Mouse (Mus musculus): ENCODE results near the gene Cadps.
A peak's percentile ranks its signal among the peaks of the same experiment; 100 is the strongest.
"Not testable (repeated sequence)": the region's sequence is repeated elsewhere in the genome, so short reads cannot be mapped to it uniquely, and the experiment has no call there.

Gene Cadps

DNA sequence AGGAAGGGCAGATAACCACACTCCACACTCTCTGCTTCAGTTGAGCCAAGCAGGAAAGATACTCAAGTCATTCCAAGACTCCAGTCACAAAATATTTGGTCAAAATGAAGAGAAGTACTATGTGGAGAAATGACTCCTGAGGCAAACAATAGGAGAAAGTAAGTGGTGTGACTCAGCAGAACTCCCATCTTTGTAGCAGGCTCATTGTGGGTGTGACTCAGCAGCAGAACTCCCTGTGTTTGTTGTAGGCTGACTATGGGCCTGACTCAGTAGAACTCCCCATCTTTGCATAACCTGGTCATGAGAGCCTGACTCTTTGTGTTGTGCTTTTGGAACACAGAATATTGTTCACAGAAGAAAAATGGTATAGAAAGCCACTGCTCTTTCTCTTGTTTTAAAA, 231.1 kb downstream of the Cadps start:
- no peak for DNase-seq (ENCODE audit: low spot score in 2 of 2)

DNA sequence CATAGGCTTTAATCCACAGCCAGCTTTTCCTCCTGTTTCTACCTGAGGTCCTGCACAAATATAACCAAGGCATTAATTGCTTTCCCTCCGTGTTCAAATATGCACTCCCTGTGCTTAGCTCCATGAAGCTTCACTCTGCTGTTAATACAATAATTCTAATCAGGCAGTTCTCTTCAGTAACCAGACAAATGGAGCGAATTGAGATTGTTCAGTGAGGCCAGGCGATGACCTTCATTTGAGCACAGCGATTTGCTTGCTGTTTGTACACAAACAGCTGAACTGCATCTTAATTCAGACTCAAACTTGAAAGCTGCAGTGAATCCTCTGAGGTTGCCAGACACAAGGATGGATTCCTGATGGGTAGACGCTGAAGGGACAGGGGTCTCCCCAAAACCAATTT, 239.3 kb downstream of the Cadps start:
- DNase-seq (ENCODE audit: low spot score in 2 of 2) = no peak

DNA sequence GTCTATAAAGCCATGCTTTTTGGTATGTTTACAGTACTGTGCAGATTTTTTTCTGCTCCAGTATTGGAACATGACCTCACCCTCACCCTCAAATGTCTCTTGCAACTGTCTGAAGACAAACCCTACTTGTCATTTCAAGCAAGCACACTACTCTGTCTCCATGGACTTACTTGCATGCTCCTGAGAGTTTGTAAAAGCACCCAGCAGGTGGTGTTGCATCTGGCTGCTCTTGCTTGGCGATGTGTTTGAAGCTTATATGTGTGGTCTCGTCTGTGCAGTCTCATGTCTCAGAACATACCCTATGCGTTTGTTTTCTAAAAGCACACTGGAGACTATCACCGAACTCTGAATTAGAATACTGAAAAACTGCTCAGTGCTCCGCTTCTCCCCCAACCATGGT, 241.2 kb downstream of the Cadps start:
- no peak for DNase-seq (ENCODE audit: low spot score in 2 of 2)

DNA sequence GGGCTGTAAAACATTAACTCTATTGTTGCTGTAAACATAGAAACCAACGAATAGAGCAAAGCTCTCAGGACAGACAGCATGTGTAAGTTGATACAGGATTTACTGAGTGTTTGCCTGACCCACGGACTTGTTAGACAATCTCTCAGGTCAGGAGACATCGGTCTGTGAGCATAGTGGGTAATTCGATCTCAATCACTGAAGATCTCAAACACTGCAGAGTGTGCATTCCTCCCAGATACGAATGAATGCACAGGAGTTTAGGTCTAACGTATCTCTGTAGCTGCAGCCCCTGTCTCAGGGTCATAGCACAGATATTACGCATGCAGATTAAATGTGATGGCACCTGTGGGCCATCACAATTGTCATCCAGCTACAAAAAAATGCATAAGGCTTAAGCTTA, 242.1 kb downstream of the Cadps start:
- DNase-seq (ENCODE audit: low spot score in 2 of 2) = no peak

DNA sequence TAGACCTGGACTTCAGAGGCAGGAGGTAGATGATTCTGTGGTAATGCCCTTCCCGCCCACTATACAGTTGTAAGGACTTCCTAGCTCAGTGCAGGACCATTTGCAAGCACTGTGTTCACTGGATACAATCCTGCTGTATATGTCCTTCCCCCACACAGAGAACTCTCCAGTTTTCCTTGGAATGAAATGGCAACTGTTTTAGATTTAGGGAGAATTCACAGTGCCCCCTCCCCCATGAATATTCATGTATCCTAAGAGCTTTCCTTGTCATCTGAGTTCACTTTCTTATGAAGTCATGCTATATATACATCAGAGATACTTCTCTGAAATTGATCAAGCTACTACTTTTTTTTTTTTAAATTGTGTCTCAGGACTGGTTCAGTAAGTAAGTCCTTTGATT, 244.7 kb downstream of the Cadps start:
- no peak for DNase-seq (ENCODE audit: low spot score in 2 of 2)

DNA sequence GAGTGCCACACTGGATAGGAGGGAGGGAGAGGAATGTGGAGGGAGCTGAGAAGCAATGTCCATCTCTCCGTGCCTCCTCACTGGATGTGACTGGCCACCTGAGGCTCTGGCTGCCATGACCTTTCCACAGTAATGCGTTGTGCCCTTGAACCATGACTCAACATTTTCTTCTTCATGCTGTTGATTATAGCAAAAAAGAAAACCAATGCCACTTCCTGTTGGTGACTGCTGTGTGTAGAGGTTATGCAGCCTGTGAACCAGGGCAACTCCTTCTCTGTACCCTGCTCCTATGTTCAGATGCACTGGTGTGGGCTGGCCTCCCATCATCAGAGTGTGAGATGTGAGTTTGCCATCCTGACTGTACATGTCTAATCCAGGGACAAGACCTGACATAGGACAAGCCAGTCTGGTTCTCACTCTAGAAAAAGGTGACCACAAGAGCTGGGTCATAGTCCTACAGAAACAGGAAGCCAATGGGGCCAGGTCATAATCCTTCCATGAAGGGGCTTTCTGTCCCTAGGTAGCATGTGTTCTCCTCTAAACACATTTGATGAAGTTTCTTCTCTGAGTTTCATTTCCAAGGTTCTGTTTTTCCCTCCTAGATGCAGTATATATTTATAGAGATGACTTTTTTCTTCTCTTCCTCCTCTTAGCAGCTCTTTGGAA, 245.3 kb downstream of the Cadps start:
- DNase-seq (ENCODE audit: low spot score in 2 of 2) = no peak

DNA sequence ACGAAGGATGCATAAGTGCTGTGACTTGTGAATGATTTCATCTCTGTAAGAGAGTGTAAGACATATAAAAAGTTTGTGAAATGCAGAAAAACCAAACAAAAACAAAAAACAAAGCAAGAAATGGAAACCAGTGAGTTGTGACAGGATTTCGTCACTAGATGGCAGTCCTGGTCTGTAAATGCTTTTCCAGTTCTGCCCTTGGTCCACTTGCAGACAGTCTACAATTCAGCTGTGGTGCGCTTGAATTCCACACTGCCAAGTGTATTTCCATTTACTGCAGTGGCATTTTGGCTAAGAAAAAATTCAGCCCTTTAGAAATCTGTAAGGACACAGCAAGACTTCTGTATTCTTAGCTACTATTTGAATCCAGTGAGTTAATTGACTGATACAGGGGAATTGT, 247.8 kb downstream of the Cadps start:
- DNase-seq (ENCODE audit: low spot score in 2 of 2) = peak in 1 of 2 experiments; percentile 61

DNA sequence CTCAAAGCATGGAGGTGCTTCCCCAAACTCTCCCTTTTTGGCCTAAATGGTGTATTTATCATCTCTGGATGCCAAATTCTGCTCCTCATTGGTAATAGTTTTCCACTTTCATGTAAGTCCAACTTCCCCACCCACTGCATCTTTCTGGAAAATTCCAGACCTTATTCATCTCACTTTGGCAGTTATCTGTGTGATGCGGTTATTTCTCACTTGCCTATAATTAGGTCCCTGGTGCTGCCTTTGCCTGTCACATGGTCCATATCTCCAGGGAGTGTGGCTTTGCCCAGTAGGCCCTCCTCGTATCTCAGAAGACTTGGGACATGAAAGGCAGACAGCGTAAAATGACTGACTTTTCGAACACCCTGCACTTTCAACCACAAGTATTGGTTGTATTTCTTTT, 248.5 kb downstream of the Cadps start:
- peak in 1 of 2 experiments; percentile 47 for DNase-seq (ENCODE audit: low spot score in 2 of 2)

DNA sequence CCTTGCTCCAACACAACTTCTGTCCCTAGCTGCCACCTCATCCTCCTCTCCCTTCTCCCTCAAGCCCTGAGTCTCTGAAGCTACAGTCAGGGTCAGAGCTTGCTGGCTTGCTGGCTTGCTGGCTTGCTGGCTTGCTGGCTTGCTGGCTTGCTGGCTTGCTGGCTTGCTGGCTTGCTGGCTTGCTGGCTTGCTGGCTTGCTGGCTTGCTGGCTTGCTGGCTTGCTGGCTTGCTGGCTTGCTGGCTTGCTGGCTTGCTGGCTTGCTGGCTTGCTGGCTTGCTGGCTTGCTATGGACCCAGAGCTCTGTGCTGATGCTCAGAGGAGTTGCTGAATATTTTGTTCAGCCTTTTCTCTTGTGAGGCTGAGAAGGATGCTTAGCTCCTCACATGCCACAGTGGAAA, 261.1 kb downstream of the Cadps start:
- DNase-seq (ENCODE audit: low spot score in 2 of 2) = not testable (repeated sequence)

DNA sequence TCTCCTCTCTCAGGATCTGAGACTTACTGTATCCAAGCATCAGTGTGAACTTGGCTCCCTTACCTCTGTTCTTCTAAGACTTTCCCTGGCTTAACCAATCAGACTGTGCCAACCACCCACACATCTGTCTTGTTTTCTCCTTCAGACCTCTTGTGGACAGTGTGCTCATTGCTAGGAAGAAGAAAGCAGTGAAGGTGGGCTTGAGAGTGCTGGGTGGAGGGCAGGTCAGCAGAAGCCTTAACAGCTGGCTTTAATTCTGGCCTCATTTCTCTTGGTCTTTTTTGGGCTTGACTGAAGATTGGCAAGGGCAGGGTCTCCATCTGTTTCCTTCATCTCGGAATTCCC, 262.7 kb downstream of the Cadps start:
- DNase-seq (ENCODE audit: low spot score in 2 of 2) = no peak

DNA sequence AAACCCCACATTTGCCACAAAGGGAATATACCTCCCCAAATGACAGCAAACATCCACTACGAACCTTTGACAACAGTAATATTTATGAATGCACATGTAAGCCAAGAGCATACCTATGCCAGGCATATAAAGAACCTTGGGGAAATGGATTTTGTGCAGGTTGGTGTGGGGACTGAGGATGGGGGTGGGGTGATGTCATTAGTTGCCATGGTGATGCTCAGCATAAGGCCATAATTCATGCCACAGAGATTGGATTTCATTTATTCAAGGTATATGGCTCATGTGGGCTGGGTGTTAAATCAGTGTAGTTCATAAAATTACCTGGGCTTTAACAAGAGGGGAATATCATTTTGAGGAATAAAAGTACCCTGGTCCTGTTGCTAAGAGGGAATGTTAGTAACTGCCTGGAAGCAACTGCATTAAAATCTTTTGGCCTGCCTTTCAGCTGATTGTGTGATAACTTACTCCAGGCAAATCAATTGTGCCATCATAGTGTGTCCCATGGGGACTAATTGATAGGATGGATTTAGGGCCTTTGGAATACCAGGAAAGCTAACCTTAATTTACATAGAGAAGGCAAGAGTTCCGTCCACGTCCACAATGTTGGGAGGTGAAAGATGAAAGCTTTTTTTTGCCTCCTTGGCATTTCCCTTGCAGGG, 263.2 kb downstream of the Cadps start:
- no peak for DNase-seq (ENCODE audit: low spot score in 2 of 2)

DNA sequence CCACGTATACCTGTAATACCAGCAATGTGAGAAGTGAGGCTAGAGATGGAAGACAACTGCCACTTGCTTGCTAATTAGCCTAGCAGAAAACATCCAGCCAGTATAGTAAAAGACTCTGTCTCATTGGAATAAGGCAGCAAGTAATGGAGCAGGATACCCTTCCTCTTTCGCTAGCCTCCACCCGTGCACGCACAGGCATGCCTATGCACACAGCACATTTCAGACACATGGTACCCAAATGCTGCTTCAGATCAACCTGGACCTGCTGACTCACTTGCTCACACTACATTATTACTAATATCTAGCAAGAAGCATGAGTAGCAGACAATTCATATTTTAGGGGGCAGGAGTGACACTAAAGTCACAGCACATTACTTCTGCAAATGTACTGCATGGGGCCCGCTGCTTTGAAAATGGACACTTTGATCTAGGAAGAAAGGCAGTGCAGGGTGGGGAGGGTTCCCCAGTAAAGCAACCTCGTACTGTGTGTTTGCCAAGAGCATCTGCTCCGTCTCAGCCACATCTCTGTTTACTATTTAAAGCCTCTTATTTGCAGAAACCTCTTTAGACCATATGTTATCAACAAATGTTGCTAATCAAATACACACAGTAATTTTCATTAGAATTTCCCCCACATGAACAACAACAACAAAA, 263.8 kb downstream of the Cadps start:
- DNase-seq (ENCODE audit: low spot score in 2 of 2) = no peak

DNA sequence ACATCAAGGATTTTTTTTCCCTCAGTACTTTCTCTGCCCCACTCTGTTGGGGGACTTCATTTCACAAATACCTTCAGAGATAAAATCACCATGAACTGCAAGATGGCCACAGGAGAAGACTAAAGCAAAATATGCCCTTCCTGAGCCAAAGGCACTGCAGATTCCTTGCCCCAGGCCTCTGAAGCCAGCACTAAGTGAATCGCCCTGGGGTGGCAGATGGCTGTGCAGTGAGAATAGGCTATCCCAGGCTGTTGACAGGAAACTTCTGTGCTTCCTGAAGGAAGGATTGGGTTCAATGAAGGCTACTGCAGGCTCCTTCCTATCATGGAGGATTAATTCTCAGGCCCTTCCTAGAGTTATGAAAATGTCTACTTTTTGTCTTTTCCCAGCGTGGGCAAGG, 268.4 kb downstream of the Cadps start:
- no peak for DNase-seq (ENCODE audit: low spot score in 2 of 2)

DNA sequence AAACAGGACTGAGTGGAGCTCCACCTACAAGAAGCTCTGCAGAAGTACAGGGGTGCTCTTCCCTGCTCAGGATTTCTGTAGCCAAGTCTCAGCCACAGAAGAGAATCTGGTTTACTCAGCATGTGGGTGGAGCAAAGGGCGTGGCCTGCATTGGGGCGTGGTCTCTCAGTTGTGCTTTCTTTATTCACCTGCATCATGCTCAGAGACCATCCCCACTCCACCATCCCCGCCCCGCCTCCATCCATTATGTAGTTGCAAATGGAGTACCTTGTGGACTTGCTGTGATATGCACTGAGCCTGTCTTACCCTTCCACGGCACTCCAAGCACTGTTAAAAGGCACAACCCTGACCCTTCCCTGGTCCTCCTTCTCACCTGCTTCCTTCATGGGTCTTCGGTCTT, 271.5 kb downstream of the Cadps start:
- DNase-seq (ENCODE audit: low spot score in 2 of 2) = no peak

DNA sequence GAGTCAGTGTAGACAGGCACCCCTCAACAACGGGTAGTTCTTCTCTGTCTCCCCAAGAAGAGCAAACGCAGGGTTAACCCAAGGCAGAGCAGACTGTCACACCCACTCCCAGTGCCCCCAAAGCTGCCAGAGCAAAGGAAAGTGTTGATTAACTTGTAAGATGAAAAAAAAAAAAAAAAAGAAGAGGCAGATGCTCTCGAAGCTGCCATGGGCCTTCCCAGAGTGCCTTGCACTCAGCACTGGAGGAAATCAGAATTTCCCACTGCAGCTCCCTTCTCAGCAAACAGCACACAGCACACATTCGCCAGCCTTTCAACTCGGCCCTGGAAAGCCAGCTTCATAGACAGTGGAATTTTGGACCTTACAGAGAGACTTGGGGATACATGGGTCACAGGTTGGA, 271.9 kb downstream of the Cadps start:
- DNase-seq (ENCODE audit: low spot score in 2 of 2) = no peak

DNA sequence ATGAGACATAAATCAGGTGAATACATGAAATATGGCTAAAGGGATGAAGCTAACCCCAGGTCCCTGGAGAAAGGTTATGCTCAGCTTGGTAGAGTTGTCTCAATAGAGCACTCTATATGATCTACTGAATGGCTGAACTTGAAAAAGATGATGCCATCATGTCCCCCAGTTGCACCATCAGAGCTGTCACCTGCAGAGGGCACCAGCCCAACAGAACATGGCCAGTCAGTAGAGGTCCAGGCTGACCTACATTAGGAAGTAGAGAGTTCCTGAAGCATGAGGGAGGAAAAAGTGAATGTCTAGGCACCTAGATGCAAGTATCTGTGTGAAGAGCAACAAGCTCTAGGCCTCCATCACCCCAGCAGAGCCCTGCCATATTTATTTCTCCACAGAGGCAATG, 273.6 kb downstream of the Cadps start:
- no peak for DNase-seq (ENCODE audit: low spot score in 2 of 2)

DNA sequence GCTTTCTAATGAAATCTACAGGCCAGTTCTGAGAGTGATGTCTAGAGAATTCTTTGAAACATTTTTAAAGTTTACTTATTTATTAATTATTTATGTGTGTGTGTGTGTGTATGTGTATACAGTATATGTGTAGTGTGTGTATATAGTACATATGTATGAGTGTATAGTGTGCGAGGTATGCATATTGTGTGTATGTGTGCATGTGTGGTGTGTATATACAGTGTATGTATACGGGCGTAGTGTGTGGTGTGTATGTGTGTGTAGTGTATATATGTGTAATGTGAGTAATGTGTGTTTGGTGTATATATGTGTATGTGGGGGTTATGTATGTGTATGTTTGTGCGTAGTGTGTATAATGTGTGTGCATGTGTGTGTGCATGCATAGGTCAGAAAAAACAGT, 275.4 kb downstream of the Cadps start:
- DNase-seq (ENCODE audit: low spot score in 2 of 2) = no peak

DNA sequence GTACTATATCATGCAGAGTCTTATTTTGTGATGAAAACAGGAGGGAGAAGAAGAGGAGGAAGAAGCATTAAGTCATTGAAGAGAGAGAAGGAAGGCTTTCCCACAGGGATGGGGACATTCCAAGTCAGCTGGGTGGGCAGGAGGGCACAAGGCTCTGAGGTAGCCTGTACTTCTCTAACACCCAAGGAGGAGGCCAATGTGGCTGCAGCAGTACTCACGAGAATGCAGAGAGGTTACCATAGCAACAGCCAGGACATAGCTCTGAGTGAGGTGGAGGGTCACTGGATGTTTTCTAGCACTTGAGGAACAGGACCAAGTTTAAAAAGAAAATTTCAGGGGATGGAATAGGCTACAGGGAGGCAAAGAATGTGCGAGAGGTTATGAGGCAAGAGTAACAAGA, 281.1 kb downstream of the Cadps start:
- DNase-seq (ENCODE audit: low spot score in 2 of 2) = no peak

DNA sequence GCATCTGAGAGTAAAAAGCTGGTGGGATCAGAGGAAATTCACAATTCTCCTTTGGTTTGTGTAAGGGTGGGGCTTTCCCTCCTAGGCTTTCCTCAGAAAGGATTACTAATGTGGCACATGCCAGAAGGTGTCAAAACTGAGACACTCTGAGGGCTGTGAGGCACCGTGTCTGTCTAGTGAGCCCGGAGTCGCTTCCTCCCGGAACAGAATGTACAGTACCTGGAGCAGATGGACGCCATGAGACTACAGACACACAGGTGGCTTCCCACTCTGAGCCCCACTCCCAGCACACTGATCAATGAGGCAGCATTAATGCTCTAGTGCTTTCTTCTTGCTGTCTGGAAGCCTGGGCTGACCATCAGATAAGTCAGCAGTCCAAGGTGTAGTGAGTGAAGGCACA, 283.8 kb downstream of the Cadps start:
- no peak for DNase-seq (ENCODE audit: low spot score in 2 of 2)

DNA sequence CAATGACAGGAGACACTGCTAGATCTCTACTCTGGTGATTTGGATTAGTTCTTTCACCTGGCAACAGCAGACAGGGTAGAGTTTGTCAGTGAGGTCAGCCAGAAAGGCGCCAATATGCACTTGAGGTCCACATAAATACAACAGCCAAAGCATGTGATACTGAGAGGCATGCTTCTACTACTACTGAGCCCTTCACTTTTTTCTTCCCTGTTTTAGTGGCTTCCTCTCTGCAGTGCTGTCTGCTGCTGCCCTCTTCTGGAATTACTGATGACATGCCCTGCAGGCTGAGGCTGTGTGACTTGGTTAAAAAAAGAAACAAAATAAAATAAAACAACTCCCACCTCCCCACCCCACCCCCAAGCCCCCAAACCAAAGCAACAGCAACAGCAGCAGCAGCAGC, 291.8 kb downstream of the Cadps start:
- DNase-seq (ENCODE audit: low spot score in 2 of 2) = peak in 1 of 2 experiments; percentile 33

DNA sequence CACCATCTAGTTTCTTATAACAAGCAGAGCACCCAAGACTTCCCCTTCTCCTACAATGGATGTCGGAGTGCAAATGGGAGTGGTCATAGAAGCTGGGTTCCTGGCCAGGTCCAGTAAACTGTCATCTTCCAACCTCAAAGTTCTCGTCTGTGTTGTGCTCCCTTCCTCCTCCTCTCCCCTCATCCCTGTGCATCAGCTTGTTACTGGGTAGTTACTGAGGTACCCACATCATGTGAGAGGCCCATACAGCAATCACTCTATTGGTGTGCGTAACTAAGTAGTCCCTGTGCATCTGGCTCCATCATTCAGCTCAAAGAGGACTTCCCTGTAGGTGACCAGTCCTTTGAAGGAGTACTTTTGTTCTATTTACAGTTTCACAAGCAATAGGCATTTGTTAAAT, 292.3 kb downstream of the Cadps start:
- DNase-seq (ENCODE audit: low spot score in 2 of 2) = no peak

DNA sequence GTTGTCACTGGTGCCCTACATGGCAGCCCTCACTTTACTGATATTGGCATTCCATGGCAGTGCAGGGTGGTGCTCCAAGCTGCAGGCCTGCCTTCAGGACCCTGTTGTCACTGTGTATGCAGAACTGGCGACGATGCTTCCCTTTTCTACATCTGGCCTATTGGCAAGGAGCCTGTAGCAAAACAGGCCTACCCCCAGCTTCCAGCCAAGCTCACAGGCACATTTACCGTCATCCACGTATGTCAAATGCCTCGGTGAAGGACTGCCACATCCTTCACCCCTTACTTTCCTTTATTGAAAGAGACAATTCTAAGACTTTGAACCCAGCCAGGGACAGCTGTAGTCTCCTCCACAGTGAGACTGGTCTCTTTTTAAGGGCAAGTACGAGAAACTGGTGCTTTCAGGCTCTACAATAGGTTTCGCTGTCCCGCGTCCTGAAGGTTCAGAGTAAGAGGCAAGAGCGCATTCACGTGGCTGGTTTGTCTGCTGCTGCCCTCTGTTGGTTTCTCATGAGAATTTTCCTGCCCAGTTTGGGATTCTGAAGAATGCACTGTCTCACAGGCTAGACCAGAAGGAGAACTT, 292.8 kb downstream of the Cadps start:
- peak in 1 of 2 experiments; percentile 60 for DNase-seq (ENCODE audit: low spot score in 2 of 2)

DNA sequence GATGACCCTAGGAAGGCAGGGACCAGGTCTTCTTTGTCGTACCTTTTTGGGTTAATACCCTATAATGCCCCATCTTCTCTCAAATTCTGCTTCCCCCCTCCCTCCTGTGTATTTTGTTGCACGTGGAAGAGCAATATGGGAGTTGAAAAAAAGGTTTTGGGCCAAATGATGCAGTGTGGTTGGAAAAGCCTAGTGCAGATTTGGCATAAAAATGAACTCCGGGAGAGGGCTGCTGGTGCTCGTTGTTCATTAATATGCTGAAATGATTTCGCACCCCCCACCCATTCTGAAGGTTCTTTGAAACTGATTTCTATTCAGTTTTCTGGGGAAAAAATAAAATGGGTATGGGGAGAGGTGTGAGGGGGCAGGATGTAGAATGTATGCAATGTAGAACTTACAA, 295.6 kb downstream of the Cadps start:
- DNase-seq (ENCODE audit: low spot score in 2 of 2) = no peak

Measured in left cerebral cortex, adult 9 months (tissue).